Mouse (Mus musculus) kidney, adult 2 months (tissue): Measurements from ENCODE around the gene Rnase2a. TPM values are rescaled to one million over a fixed set of nuclear protein-coding genes. Genes with fewer than 3 reads are reported as not detected.
"Not testable (repeated sequence)": the region's sequence is repeated elsewhere in the genome, so short reads cannot be mapped to it uniquely, and the experiment has no call there.

Experiments used
- DNase-seq: peaks from one replicate; pipeline ENCODE4 v3.0.0; 2021
- H3K27ac ChIP-seq: fragments of 200-500 bp; 2 replicates; pipeline ENCODE4 v1.5.1; 2012; ENCODE audit warnings: low read depth, low read length, control low read depth, inconsistent platforms; ENCODE audit not compliant: insufficient read depth
- H3K27me3 ChIP-seq: fragments of 200-500 bp; replicated peaks from 2 replicates; pipeline ENCODE4 v1.6.1; 2012; ENCODE audit warnings: mild to moderate bottlenecking, moderate library complexity, low read length, inconsistent platforms; ENCODE audit not compliant: control insufficient read depth, insufficient read depth
- H3K36me3 ChIP-seq: fragments of 200-500 bp; 2 replicates; pipeline ENCODE4 v1.6.1; 2012; ENCODE audit warnings: mild to moderate bottlenecking, moderate library complexity, low read length, inconsistent platforms; ENCODE audit not compliant: control insufficient read depth, insufficient read depth
- H3K4me1 ChIP-seq: fragments of 200-500 bp; 2 replicates; pipeline ENCODE4 v1.6.1; 2011; ENCODE audit warnings: low read length; ENCODE audit not compliant: control insufficient read depth, insufficient read depth
- H3K4me3 ChIP-seq: fragments of 200-500 bp; 2 replicates; pipeline ENCODE4 v1.5.1; 2011; ENCODE audit warnings: mild to moderate bottlenecking, low read depth, low read length, control low read depth; ENCODE audit not compliant: insufficient read depth
- CTCF ChIP-seq: fragments of 200-500 bp; conservative IDR thresholded peaks from 2 replicates; pipeline ENCODE4 v1.5.1; 2011; ENCODE audit warnings: low read depth, mild to moderate bottlenecking, control low read depth, low read length, moderate library complexity, mixed read lengths; ENCODE audit not compliant: insufficient read depth, insufficient read length
- POLR2A ChIP-seq: fragments of 200-500 bp; IDR thresholded peaks from one replicate; pipeline ENCODE4 v1.6.1; 2011; ENCODE audit warnings: low read depth, low read length, control low read depth
- WGBS: fragments of 180-500 bp; shearing (Covaris S2); methylation state at CpG from one replicate; pipeline ENCODE4 v1.1.7; 2018; 5-methylcytosine and 5-hydroxymethylcytosine counted together
- polyA plus RNA-seq: library from polyadenylated mRNA; depleted of rRNA; stranded (reverse); fragments of >200 nt; gene quantifications from 2 replicates; pipeline ENCODE4 v1.2.3, GENCODE M21; 2012; rRNA removed

The Rnase2a gene
- polyA plus RNA-seq, 1 experiment = not detected

- no peak overlapping the region for H3K27ac ChIP-seq
- no peaks in the 10 kb centered on the region for H3K27me3 ChIP-seq
- H3K36me3 ChIP-seq = no peaks in the 10 kb centered on the region
- H3K4me1 ChIP-seq = no peaks in the 10 kb centered on the region
- WGBS = 82% methylated on average over 1 of the region's 1 CpGs
- DNase-seq = no peak
- H3K4me3 ChIP-seq = no peak overlapping the region
- TF ChIP-seq CTCF (no peak), POLR2A (no peak)
These were observed 2.3 kb downstream of the Rnase2a start for GRCm38 (mm10) chr14:51253569-51253968.

GRCm38 (mm10) chr14:51252206-51252605 lies 3.7 kb downstream of the Rnase2a start:
- not testable (repeated sequence) for H3K4me1 ChIP-seq, DNase-seq, H3K27me3 ChIP-seq, H3K27ac ChIP-seq, H3K4me3 ChIP-seq, H3K36me3 ChIP-seq

GRCm38 (mm10) chr14:51250348-51250747 lies 5.6 kb downstream of the Rnase2a start:
- H3K27me3 ChIP-seq = no peaks in the 10 kb centered on the region
- H3K4me3 ChIP-seq = no peak overlapping the region
- no peak overlapping the region for H3K27ac ChIP-seq
- no peak for DNase-seq
- no peaks in the 10 kb centered on the region for H3K4me1 ChIP-seq
- no peaks in the 10 kb centered on the region for H3K36me3 ChIP-seq
- 70% methylated on average over 3 of the region's 3 CpGs for WGBS
- TF ChIP-seq CTCF = no peak
- no peak for TF ChIP-seq POLR2A

DNA sequence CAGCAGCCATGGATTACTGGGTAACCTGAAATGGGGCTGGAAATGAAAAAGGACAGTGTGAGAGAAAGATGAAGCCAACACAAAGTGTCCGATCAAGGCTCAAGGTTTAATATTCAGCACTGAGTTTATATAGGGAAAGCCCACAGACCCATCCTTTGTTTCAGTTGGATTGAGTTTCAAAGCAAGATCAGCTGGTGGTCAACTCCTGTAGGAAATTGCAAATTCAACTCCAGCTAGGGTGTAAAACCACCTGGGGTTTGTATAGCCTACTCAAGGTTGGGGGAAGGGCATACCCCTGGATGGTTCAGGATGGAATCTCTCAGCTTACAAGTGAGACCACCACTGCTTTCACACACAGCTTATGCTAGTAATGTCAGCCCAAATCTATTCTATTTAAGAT lies 8.2 kb downstream of the Rnase2a start:
- 79% methylated on average over 1 of the region's 1 CpGs for WGBS
- H3K27me3 ChIP-seq = no peaks in the 10 kb centered on the region
- TF ChIP-seq CTCF (no peak), POLR2A (no peak)
- no peak overlapping the region for H3K27ac ChIP-seq
- no peak for DNase-seq
- H3K4me3 ChIP-seq = no peak overlapping the region
- no peaks in the 10 kb centered on the region for H3K36me3 ChIP-seq
- no peaks in the 10 kb centered on the region for H3K4me1 ChIP-seq

DNA sequence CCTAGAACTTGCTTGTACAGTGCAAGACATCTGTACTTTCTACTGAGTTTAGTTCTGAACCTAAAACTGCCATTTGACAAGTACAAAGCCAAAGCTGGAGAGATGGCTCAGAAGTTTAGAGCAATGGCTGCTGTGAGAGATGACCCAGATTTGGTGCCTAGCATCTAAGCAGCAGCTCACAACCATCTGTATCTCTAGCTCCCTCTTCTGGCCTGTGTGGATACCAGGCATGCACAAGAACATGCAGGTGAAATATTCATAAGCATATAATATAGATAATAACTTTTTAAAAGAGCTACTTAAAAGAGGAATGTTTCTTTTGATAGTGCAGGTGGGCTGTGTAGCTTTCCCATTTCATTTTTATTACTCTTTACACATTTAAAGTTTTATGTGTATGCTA lies 15.0 kb downstream of the Rnase2a start:
- no peak for TF ChIP-seq POLR2A
- TF ChIP-seq CTCF = peak; percentile 77
- Histone ChIP-seq H3K27ac (no peak overlapping the region), H3K4me3 (no peak overlapping the region), H3K27me3 (no peaks in the 10 kb centered on the region), H3K36me3 (no peaks in the 10 kb centered on the region), H3K4me1 (no peaks in the 10 kb centered on the region)
- DNase-seq = peak; percentile 65

DNA sequence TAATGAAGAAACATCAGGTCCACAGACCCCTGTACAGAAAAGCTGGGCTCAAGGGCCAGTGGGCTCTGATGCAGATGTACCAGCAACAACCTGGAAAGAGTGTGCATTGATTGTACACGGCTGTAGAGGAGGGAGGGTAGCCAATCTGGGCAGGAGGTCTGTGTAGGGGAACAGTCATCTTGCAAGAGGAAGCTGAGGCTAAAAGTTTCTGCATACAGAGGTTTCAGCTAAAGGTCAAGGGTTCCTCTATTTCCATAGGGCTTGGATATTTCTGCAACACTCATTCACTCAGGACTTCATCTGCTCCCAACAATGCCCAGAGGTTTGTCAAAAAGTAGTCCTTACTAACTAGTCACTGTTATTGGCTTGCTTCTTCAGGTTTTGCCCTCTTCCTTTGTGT lies 18.4 kb downstream of the Rnase2a start:
- not testable (repeated sequence) for H3K4me3 ChIP-seq, H3K4me1 ChIP-seq, H3K27ac ChIP-seq, DNase-seq, H3K27me3 ChIP-seq, H3K36me3 ChIP-seq
- WGBS = 88% methylated on average over 1 of the region's 1 CpGs

- H3K36me3 ChIP-seq, H3K27me3 ChIP-seq, H3K4me1 ChIP-seq, H3K4me3 ChIP-seq, DNase-seq, H3K27ac ChIP-seq: not testable (repeated sequence)
- 60% methylated on average over 4 of the region's 4 CpGs for WGBS
These were observed 26.3 kb downstream of the Rnase2a start for GRCm38 (mm10) chr14:51229657-51230056.

DNA sequence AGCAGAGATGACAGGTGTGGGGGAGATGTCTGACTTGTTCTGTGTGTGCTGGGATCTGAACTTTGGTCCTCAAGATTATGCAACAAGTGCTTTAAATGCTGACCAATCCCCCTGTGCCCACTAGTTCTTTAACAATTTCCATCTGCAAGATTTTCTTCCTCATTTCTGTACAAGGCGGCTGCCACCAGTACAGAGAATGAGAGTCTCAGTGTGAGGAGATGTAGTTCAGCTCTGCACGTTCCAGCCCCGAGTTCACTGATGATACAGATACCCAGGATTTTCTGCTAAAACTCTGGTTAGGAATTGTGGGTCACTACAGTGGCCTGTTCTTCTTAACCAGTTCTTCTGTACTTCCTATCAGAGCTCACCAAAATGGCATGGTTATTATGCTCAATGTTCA lies 35.8 kb downstream of the Rnase2a start:
- not testable (repeated sequence) for H3K4me1 ChIP-seq, H3K27ac ChIP-seq, H3K4me3 ChIP-seq, DNase-seq, H3K27me3 ChIP-seq, H3K36me3 ChIP-seq
- 92% methylated on average over 3 of the region's 3 CpGs for WGBS

Other genes with a start within 250 kb of the Rnase2a start
- gene Rnase10, start 248.4 kb downstream of the Rnase2a start, polyA plus RNA-seq = not detected in 2 replicates
- gene Rnase9, start 214.2 kb downstream of the Rnase2a start, polyA plus RNA-seq = not detected in 2 replicates
- gene Rnase11, start 205.9 kb downstream of the Rnase2a start, polyA plus RNA-seq = not detected in 2 replicates
- gene Rnase12, start 198.5 kb downstream of the Rnase2a start, polyA plus RNA-seq = not detected in 2 replicates
- not detected in 2 replicates for gene Olfr750, start 181.7 kb downstream of the Rnase2a start, polyA plus RNA-seq
- gene Rnase4, start 165.0 kb downstream of the Rnase2a start, polyA plus RNA-seq = 35.1 and 41.2 TPM in 2 replicates
- gene Ang, start 165.0 kb downstream of the Rnase2a start, polyA plus RNA-seq = 4.7 and 5.1 TPM in 2 replicates
- 0.42 and 0.64 TPM in 2 replicates for gene Eddm3b, start 141.7 kb downstream of the Rnase2a start, polyA plus RNA-seq
- gene Rnase6, start 132.2 kb downstream of the Rnase2a start, polyA plus RNA-seq = 3.4 and 8.5 TPM in 2 replicates
- 0.25 and 0.39 TPM in 2 replicates for gene Rnase1, start 109.3 kb downstream of the Rnase2a start, polyA plus RNA-seq
- gene Rnase2b, start 93.9 kb downstream of the Rnase2a start, polyA plus RNA-seq = not detected in 2 replicates
- gene Ang2, start 57.0 kb downstream of the Rnase2a start, polyA plus RNA-seq = not detected in 2 replicates
- gene Ear14, start 52.7 kb downstream of the Rnase2a start, polyA plus RNA-seq = not detected in 2 replicates
- gene Gm7247, start 105.6 kb upstream of the Rnase2a start, polyA plus RNA-seq = not detected in 2 replicates
- gene Vmn2r88, start 154.7 kb upstream of the Rnase2a start, polyA plus RNA-seq = not detected in 2 replicates
- not detected in 2 replicates for gene Vmn2r89, start 195.7 kb upstream of the Rnase2a start, polyA plus RNA-seq